Mouse (Mus musculus) G1E (cell line): Measurements from ENCODE around the gene Gm26661. TPM values are rescaled to one million over a fixed set of nuclear protein-coding genes. Genes with fewer than 3 reads are reported as not detected.

Source experiments
- ATAC-seq: 2 replicates; pipeline ENCODE4 v1.8.0; 2016; ENCODE audit warnings: mild to moderate bottlenecking; ENCODE audit not compliant: insufficient number of reproducible peaks, poor library complexity, low FRiP score, severe bottlenecking; ENCODE audit errors: extremely low read depth
- DNase-seq: peaks from one replicate; pipeline ENCODE4 v3.0.0; 2012; ENCODE audit warnings: low spot score
- H3K27me3 ChIP-seq: 2 replicates; pipeline ENCODE4 v1.6.1; 2012; ENCODE audit warnings: mild to moderate bottlenecking, low read length, inconsistent platforms; ENCODE audit not compliant: insufficient read depth
- H3K36me3 ChIP-seq: replicated peaks from 2 replicates; pipeline ENCODE3; 2012; ENCODE audit warnings: mild to moderate bottlenecking, inconsistent platforms
- H3K4me1 ChIP-seq: 2 replicates; pipeline ENCODE4 v1.6.1; 2012; ENCODE audit warnings: low read depth, low read length, inconsistent platforms, mixed read lengths; ENCODE audit not compliant: insufficient read depth
- H3K4me3 ChIP-seq: 2 replicates; pipeline ENCODE4 v1.5.1; 2012; ENCODE audit warnings: low read depth, mild to moderate bottlenecking, inconsistent platforms, low read length, moderate library complexity, mixed read lengths
- H3K9me3 ChIP-seq: replicated peaks from 2 replicates; pipeline ENCODE4 v1.6.1; 2012; ENCODE audit warnings: inconsistent platforms
- CTCF ChIP-seq: IDR thresholded peaks from 2 replicates; pipeline ENCODE4 v1.5.1; 2012; ENCODE audit warnings: low read depth, low read length, inconsistent platforms, mixed read lengths
- GATA1 ChIP-seq: IDR thresholded peaks from 2 replicates; pipeline ENCODE4 v1.6.1; 2012; ENCODE audit warnings: borderline replicate concordance, low read length, inconsistent platforms, mixed read lengths
- GATA2 ChIP-seq: IDR thresholded peaks from 2 replicates; pipeline ENCODE4 v1.6.1; 2012; ENCODE audit warnings: low read depth, low read length, inconsistent platforms, borderline replicate concordance
- POLR2AphosphoS5 ChIP-seq: IDR thresholded peaks from 2 replicates; pipeline ENCODE4 v1.6.1; 2012; ENCODE audit warnings: low read depth, low read length, inconsistent platforms; ENCODE audit not compliant: insufficient replicate concordance
- TAL1 ChIP-seq: conservative IDR thresholded peaks from 2 replicates; pipeline ENCODE4 v1.6.1; 2012; ENCODE audit warnings: low read depth, low read length, inconsistent platforms, mixed read lengths
- polyA plus RNA-seq: library from polyadenylated mRNA; stranded (reverse); fragments of >175 nt; gene quantifications from 2 replicates; pipeline ENCODE4 v1.2.3, GENCODE M21; 2012
- total RNA-seq, 2 experiments: library from RNA; stranded (forward) in 1 of 2; stranded (reverse) in 1 of 2; fragments of 200-1000 nt in 1 of 2; fragments of >200 nt in 1 of 2; fragmentation: Nextera tagmentation in 1 of 2; gene quantifications; 2 replicates each; pipeline ENCODE4 v1.2.3; 2014 to 2017

Gm26661 gene
- total and polyA plus RNA-seq, 3 experiments = not detected

GRCm38 (mm10) chr14:7789266-7790030 is 1.9 kb upstream of the Gm26661 start:
- Histone ChIP-seq H3K36me3 (no peaks in the 10 kb centered on the region), H3K9me3 (no peaks in the 10 kb centered on the region), H3K4me3 (no peak overlapping the region), H3K4me1 (no peaks in the 10 kb centered on the region), H3K27me3 (peaks cover 10% of the 10 kb centered on the region; the same call in 1 of the 2 replicates)
- DNase-seq (no peak), ATAC-seq (no peak)
- TF ChIP-seq POLR2AphosphoS5 (no peak), TAL1 (no peak), GATA2 (no peak)

- DNase-seq = no peak
- Histone ChIP-seq H3K4me1 (no peaks in the 10 kb centered on the region), H3K4me3 (no peak overlapping the region), H3K27me3 (peaks cover 10% of the 10 kb centered on the region; the same call in 1 of the 2 replicates), H3K36me3 (no peaks in the 10 kb centered on the region), H3K9me3 (no peaks in the 10 kb centered on the region)
- no peak for TF ChIP-seq POLR2AphosphoS5
- TF ChIP-seq GATA2 = no peak
- no peak for TF ChIP-seq CTCF
- TF ChIP-seq TAL1 = no peak
- ATAC-seq = no peak
Measured at GRCm38 (mm10) chr14:7791061-7791531, 291 bp upstream of the Gm26661 start.

GRCm38 (mm10) chr14:7795961-7796360 is 4.6 kb downstream of the Gm26661 start:
- no peak for TF ChIP-seq POLR2AphosphoS5
- TF ChIP-seq GATA2 = no peak
- peaks cover 10% of the 10 kb centered on the region; the same call in 1 of the 2 replicates for H3K27me3 ChIP-seq
- no peak overlapping the region for H3K4me3 ChIP-seq
- no peak for ATAC-seq
- no peak for DNase-seq
- H3K36me3 ChIP-seq = no peaks in the 10 kb centered on the region
- no peaks in the 10 kb centered on the region for H3K4me1 ChIP-seq
- no peaks in the 10 kb centered on the region for H3K9me3 ChIP-seq

GRCm38 (mm10) chr14:7800611-7801010 is 9.2 kb downstream of the Gm26661 start:
- no peaks in the 10 kb centered on the region for H3K27me3 ChIP-seq
- no peak for TF ChIP-seq GATA2
- ATAC-seq = no peak

GRCm38 (mm10) chr14:7801831-7802230 is 10.4 kb downstream of the Gm26661 start:
- ATAC-seq (no peak), DNase-seq (no peak)
- TF ChIP-seq POLR2AphosphoS5 (no peak), CTCF (0 out of 2 replicates have a peak, but pooled peaks have one; percentile 18), GATA2 (no peak), GATA1 (no peak)
- Histone ChIP-seq H3K27me3 (peaks cover 4% of the 10 kb centered on the region; the same call in 1 of the 2 replicates), H3K36me3 (no peaks in the 10 kb centered on the region), H3K4me3 (no peak overlapping the region), H3K4me1 (peaks cover 10% of the 10 kb centered on the region), H3K9me3 (no peaks in the 10 kb centered on the region)

More at GRCm38 (mm10) chr14:7800611-7801010, 9.2 kb downstream of the Gm26661 start:
- Histone ChIP-seq H3K9me3 (no peaks in the 10 kb centered on the region), H3K4me1 (peaks cover 10% of the 10 kb centered on the region), H3K36me3 (no peaks in the 10 kb centered on the region), H3K4me3 (no peak overlapping the region)
- no peak for DNase-seq

GRCm38 (mm10) chr14:7803874-7804557 is 12.6 kb downstream of the Gm26661 start:
- TF ChIP-seq GATA2 (no peak), POLR2AphosphoS5 (no peak), GATA1 (no peak), CTCF (no peak), TAL1 (no peak)
- DNase-seq (no peak), ATAC-seq (no peak)
- Histone ChIP-seq H3K36me3 (no peaks in the 10 kb centered on the region), H3K4me3 (no peak overlapping the region), H3K4me1 (peaks cover 22% of the 10 kb centered on the region), H3K9me3 (no peaks in the 10 kb centered on the region), H3K27me3 (peaks cover 9% of the 10 kb centered on the region; the same call in 1 of the 2 replicates)
